ENCODE assay signal across 25 mouse cellular contexts in genomic region chr11:64059305-64059704, GRCm38 (mm10). TPM values are rescaled to one million over a fixed set of nuclear protein-coding genes. Genes with fewer than 3 reads are reported as not detected.
DNase-seq lines count a peak whose midpoint lies in the region; ATAC-seq and TF ChIP-seq lines count a peak whose summit lies in the region.
"Had no signal": no experiment of that assay in that cellular context is flagged by ENCODE, and none has a peak within 500 bp of the region (broad histone marks: within the 10 kb centered on the region; RNA-seq: fewer than 3 reads in every experiment).

No protein-coding gene starts in this region.

- H3K9ac ChIP-seq in heart, adult 2 months (ENCODE audit: low read depth, low read length), result no peak overlapping the region
- no peak overlapping the region for H3K9ac ChIP-seq in MEL (ENCODE audit: control insufficient read depth, low read depth, low read length, poor library complexity, severe bottlenecking)
- no peak overlapping the region for H3K9ac ChIP-seq in forebrain, embryonic 12.5 days
- H3K9ac ChIP-seq: embryonic facial prominence, embryonic 13.5 days; embryonic facial prominence, embryonic 15.5 days; forebrain, embryonic 13.5 days; forebrain, embryonic 15.5 days; forebrain, postnatal 0 days had no signal

- intact Hi-C loops in heart, adult 2 months (cut with DNase I), result no loop called here
- intact Hi-C loops in heart, postnatal 14 days (cut with DNase I), result no loop called here

- H3K27ac ChIP-seq in heart, adult 2 months, result peak overlapping the region; percentile 4; the same call in 1 of the 2 replicates
- H3K27ac ChIP-seq in MEL (ENCODE audit: control insufficient read depth, low read depth, low read length), result no peak overlapping the region
- no peak overlapping the region for H3K27ac ChIP-seq in forebrain, embryonic 12.5 days
- H3K27ac ChIP-seq: embryonic facial prominence, embryonic 13.5 days; embryonic facial prominence, embryonic 15.5 days; forebrain, embryonic 10.5 days; forebrain, embryonic 13.5 days; forebrain, embryonic 15.5 days had no signal

- H3K4me3 ChIP-seq in heart, adult 2 months, result no peak overlapping the region
- no peak overlapping the region for H3K4me3 ChIP-seq in MEL (ENCODE audit: control insufficient read depth in 1 of 2, insufficient read depth in 1 of 2, low read depth in 2 of 2, low read length in 2 of 2)
- H3K4me3 ChIP-seq in forebrain, embryonic 12.5 days (replicated peaks), result no peak overlapping the region
- H3K4me3 ChIP-seq: embryonic facial prominence, embryonic 13.5 days; embryonic facial prominence, embryonic 15.5 days; erythroblast, embryonic 14.5 days; forebrain, embryonic 10.5 days; forebrain, embryonic 13.5 days; forebrain, embryonic 15.5 days had no signal

- peaks cover 6% of the 10 kb centered on the region; the same call in 1 of the 2 replicates for H3K36me3 ChIP-seq in heart, adult 2 months (ENCODE audit: control insufficient read depth, insufficient read depth, low read length)
- H3K36me3 ChIP-seq in MEL (ENCODE audit: control insufficient read depth in 1 of 2, insufficient read depth in 2 of 2, low read length in 2 of 2), result peaks cover 0 to 5% of the 10 kb centered on the region in 2 experiments; a peak in 2 of 4 replicates
- peaks cover 6% of the 10 kb centered on the region; the same call in 1 of the 2 replicates for H3K36me3 ChIP-seq in forebrain, embryonic 12.5 days (replicated peaks)

- no peak overlapping the region for H3K4me2 ChIP-seq in forebrain, embryonic 12.5 days
- H3K4me2 ChIP-seq: embryonic facial prominence, embryonic 13.5 days; embryonic facial prominence, embryonic 15.5 days; forebrain, embryonic 13.5 days; forebrain, embryonic 15.5 days had no signal

- ATAC-seq in megakaryocyte progenitor cell, adult 5-6 weeks (replicated peaks; ENCODE audit: poor library complexity), result peak; percentile 39; the same call in 1 of the 2 replicates
- no peak for ATAC-seq in forebrain, embryonic 12.5 days (ENCODE audit: low FRiP score)
- ATAC-seq: forebrain, embryonic 13.5 days; forebrain, embryonic 15.5 days; forebrain, postnatal 0 days; Patski had no signal

- peaks cover 4% of the 10 kb centered on the region for H3K79me2 ChIP-seq in heart, adult 2 months (replicated peaks; ENCODE audit: control insufficient read depth, insufficient read depth, low read length)
- H3K79me2 ChIP-seq in MEL (ENCODE audit: control insufficient read depth, insufficient read depth, low read length, poor library complexity), result peaks cover 2% of the 10 kb centered on the region; the same call in 1 of the 2 replicates

- DNase-seq in heart, adult 2 months, result no peak
- no peak for DNase-seq in heart, postnatal 14 days
- DNase-seq in MEL (ENCODE audit: low read depth, low spot score) (peak; percentile 59), MN1 (ENCODE audit: low spot score) (no peak)
- no peak for DNase-seq in ovary, postnatal 14 days (ENCODE audit: low spot score)
- DNase-seq: adrenal gland, adult 8-10 months; adrenal gland, postnatal 14 days; adrenal gland, postnatal 36 days; cerebellum, adult 11 months; cerebellum, adult 18-20 months; cerebellum, adult 8-10 months; cerebellum, adult 9-11 months; cerebellum, postnatal 14 days; cerebellum, postnatal 36 days; embryo, embryonic 11 days; forebrain, postnatal 0 days had no signal

- TF ChIP-seq EP300 in heart, adult 2 months (IDR thresholded peaks at IDR 0.05; ENCODE audit: insufficient read depth, low read depth, low read length), result no peak
- peak; percentile 51 to 54; a peak in 3 of 4 replicates for TF ChIP-seq EP300 in MEL (IDR thresholded peaks at IDR 0.05; ENCODE audit: low read depth in 1 of 2, low read length in 2 of 2)

- 55% methylated on average over 2 of the region's 2 CpGs for WGBS in heart, adult 2 months
- WGBS in forebrain, embryonic 12.5 days, result 93% methylated on average over 2 of the region's 2 CpGs

- H3K4me1 ChIP-seq in heart, adult 2 months (ENCODE audit: control insufficient read depth, insufficient read depth, low read length), result peaks cover 2% of the 10 kb centered on the region; the same call in 1 of the 2 replicates
- no peaks in the 10 kb centered on the region; a peak in 1 of 4 replicates for H3K4me1 ChIP-seq in MEL (ENCODE audit: control insufficient read depth in 1 of 2, insufficient read depth in 2 of 2, low read length in 2 of 2)
- no peaks in the 10 kb centered on the region for H3K4me1 ChIP-seq in forebrain, embryonic 12.5 days
- H3K4me1 ChIP-seq: embryonic facial prominence, embryonic 13.5 days; embryonic facial prominence, embryonic 15.5 days; forebrain, embryonic 10.5 days; forebrain, embryonic 13.5 days; forebrain, embryonic 15.5 days had no signal

- H3K9me3 ChIP-seq in MEL (replicated peaks; ENCODE audit: insufficient read depth, low read length), result no peaks in the 10 kb centered on the region
- H3K9me3 ChIP-seq in forebrain, embryonic 12.5 days, result no peaks in the 10 kb centered on the region
- H3K9me3 ChIP-seq: embryonic facial prominence, embryonic 13.5 days; embryonic facial prominence, embryonic 15.5 days; forebrain, embryonic 10.5 days; forebrain, embryonic 13.5 days; forebrain, embryonic 15.5 days had no signal

- no peak for TF ChIP-seq RAD21 in MEL (IDR thresholded peaks at IDR 0.05; ENCODE audit: low read depth, low read length)

- H3K27me3 ChIP-seq in heart, adult 2 months (ENCODE audit: control insufficient read depth, insufficient read depth, low read length), result no peaks in the 10 kb centered on the region
- H3K27me3 ChIP-seq in MEL (ENCODE audit: control insufficient read depth in 1 of 2, insufficient read depth in 2 of 2, low read length in 2 of 2), result no peaks in the 10 kb centered on the region
- peaks cover 14% of the 10 kb centered on the region for H3K27me3 ChIP-seq in forebrain, embryonic 12.5 days
- H3K27me3 ChIP-seq: embryonic facial prominence, embryonic 13.5 days; embryonic facial prominence, embryonic 15.5 days; Patski had no signal

- no peak for TF ChIP-seq CTCF in heart, adult 2 months (IDR thresholded peaks at IDR 0.05)
- no peak for TF ChIP-seq CTCF in MEL (IDR thresholded peaks at IDR 0.05 in 2 of 3, conservative IDR thresholded peaks at IDR 0.05 in 1 of 3; ENCODE audit: control insufficient read depth in 1 of 3, insufficient read depth in 1 of 3, low read depth in 2 of 3, low read length in 3 of 3, poor library complexity in 1 of 3, severe bottlenecking in 1 of 3)

- TF ChIP-seq POLR2A in heart, adult 2 months (IDR thresholded peaks at IDR 0.05; ENCODE audit: insufficient read depth, low read depth, low read length), result no peak
- no peak for TF ChIP-seq POLR2A in MEL (IDR thresholded peaks at IDR 0.05; ENCODE audit: control insufficient read depth in 1 of 2, insufficient read depth in 1 of 2, low read depth in 1 of 2, low read length in 2 of 2, poor library complexity in 1 of 2)

TF ChIP-seq in MEL, 35 proteins besides CTCF, POLR2A, EP300 and RAD21:
- TF ChIP-seq SIN3A (IDR thresholded peaks at IDR 0.05; ENCODE audit: low read length), result 0 out of 2 replicates have a peak, but pooled peaks have one; percentile 26
- no peak for TF ChIP-seq E2F4 (IDR thresholded peaks at IDR 0.05; ENCODE audit: borderline replicate concordance, low read depth, low read length)
- no peak for TF ChIP-seq POLR2AphosphoS2 (IDR thresholded peaks at IDR 0.05; ENCODE audit: low read length)
- no peak for TF ChIP-seq ELF1 (IDR thresholded peaks at IDR 0.05; ENCODE audit: low read depth, low read length)
- no peak for TF ChIP-seq TBP (IDR thresholded peaks at IDR 0.05; ENCODE audit: low read depth, low read length)
- no peak for TF ChIP-seq TAL1 (IDR thresholded peaks at IDR 0.05; ENCODE audit: low read length)
- peak; percentile 22; the same call in 1 of the 2 replicates for TF ChIP-seq TCF12 (IDR thresholded peaks at IDR 0.05; ENCODE audit: low read depth, low read length)
- TF ChIP-seq BHLHE40 (IDR thresholded peaks at IDR 0.05; ENCODE audit: borderline replicate concordance, low read depth, low read length), result no peak
- TF ChIP-seq MXI1 (IDR thresholded peaks at IDR 0.05; ENCODE audit: low read depth, low read length), result no peak
- TF ChIP-seq GATA1 (IDR thresholded peaks at IDR 0.05; ENCODE audit: low read depth, low read length), result peak; percentile 70
- no peak for TF ChIP-seq CHD2 (IDR thresholded peaks at IDR 0.05; ENCODE audit: low read length)
- peak; percentile 67 for TF ChIP-seq ETS1 (IDR thresholded peaks at IDR 0.05; ENCODE audit: low read depth, low read length)
- TF ChIP-seq USF2 (IDR thresholded peaks at IDR 0.05; ENCODE audit: borderline replicate concordance in 1 of 2, insufficient read depth in 1 of 2, low read depth in 1 of 2, low read length in 2 of 2), result no peak
- no peak for TF ChIP-seq NELFE (IDR thresholded peaks at IDR 0.05; ENCODE audit: low read depth, low read length)
- TF ChIP-seq RCOR1 (IDR thresholded peaks at IDR 0.05; ENCODE audit: low read depth, low read length), result peak; percentile 34; the same call in 1 of the 2 replicates
- no peak for TF ChIP-seq SMC3 (IDR thresholded peaks at IDR 0.05; ENCODE audit: low read depth, low read length)
- no peak for TF ChIP-seq GABPA (IDR thresholded peaks at IDR 0.05; ENCODE audit: low read depth, low read length)
- no peak for TF ChIP-seq ZC3H11A (IDR thresholded peaks at IDR 0.05; ENCODE audit: low read depth, low read length)
- TF ChIP-seq CHD1 (IDR thresholded peaks at IDR 0.05; ENCODE audit: low read depth, low read length), result no peak
- no peak for TF ChIP-seq KAT2A (conservative IDR thresholded peaks at IDR 0.05; ENCODE audit: low read depth, low read length)
- no peak for TF ChIP-seq ZKSCAN1 (IDR thresholded peaks at IDR 0.05; ENCODE audit: low read depth, low read length)
- TF ChIP-seq MYB (IDR thresholded peaks at IDR 0.05; ENCODE audit: low read depth, low read length), result no peak

RNA-seq across cellular contexts. Expression of gene Cox10, which starts 20.0 kb away (rescaled TPM):
- total RNA-seq in heart, adult 2 months (2021), result 10 to 100 TPM; 67.4 to 81.0 TPM
- 52.9 and 57.3 TPM in 2 replicates for polyA plus RNA-seq in heart, adult 2 months (2012; rRNA removed)
- total RNA-seq in heart, postnatal 14 days (2021), result 10 to 100 TPM; 65.3 to 67.3 TPM
- 38.9 and 39.9 TPM in 2 replicates for total RNA-seq in MEL (2012; rRNA removed)
- polyA plus RNA-seq in MEL (2012; ENCODE audit: insufficient read depth in 1 of 2, insufficient read length in 2 of 2, low read depth in 1 of 2, low replicate concordance in 2 of 2, missing spikeins in 1 of 2), result 100 to 1,000 TPM in 1 of 2 experiments, 10 to 100 TPM in 1; 52.2 to 374 TPM
- total RNA-seq in megakaryocyte progenitor cell, adult 5-6 weeks (2015), result 15.5 and 16.2 TPM in 2 replicates
- 28.8 and 30.0 TPM in 2 replicates for total RNA-seq in megakaryocyte progenitor cell, adult 5-6 weeks (2017)
- 21.9 and 22.4 TPM in 2 replicates for polyA plus RNA-seq in forebrain, embryonic 12.5 days (2016; fragmentation: Nextera tagmentation; extraction: Ambion mirVana)
